Mouse (Mus musculus) layer of hippocampus, adult 8-10 months (tissue): ENCODE results near the gene Myo1g. TPM values are rescaled to one million over a fixed set of nuclear protein-coding genes. Genes with fewer than 3 reads are reported as not detected.

Experiments
- microRNA-seq, 2 experiments: library from miRNA; unstranded; fragments of <30 nt; microRNA quantifications; one replicate each; pipeline ENCODE4 v1.2.0; 2022
- total RNA-seq, 4 experiments: library from RNA; stranded (reverse); gene quantifications; 2 replicates each; pipeline ENCODE4 v1.2.4; 2022

Gene Myo1g
- total RNA-seq, 4 experiments from 2014 or later = 0.39 to 1.3 (median 0.51) TPM

Small RNA genes within 50 kb of the gene (microRNA-seq; reads per million reads assigned to microRNA genes)
- 0 to 0.96 reads per million in 2 experiments for gene Gm22123

Other genes with a start within 250 kb of the Myo1g start
- 100 to 1,000 TPM in 2 of 4 experiments, 10 to 100 TPM in 2; 96.3 to 107 (median 101) TPM for gene Tmed4, start 246.1 kb downstream of the Myo1g start, total RNA-seq
- 100 to 1,000 TPM; 218 to 238 (median 227) TPM for gene Ogdh, start 229.3 kb downstream of the Myo1g start, total RNA-seq
- 100 to 1,000 TPM; 157 to 169 (median 159) TPM for gene Zmiz2, start 131.9 kb downstream of the Myo1g start, total RNA-seq
- 1,000 to 10,000 TPM; 1,319 to 1,646 (median 1,558) TPM for gene Ppia, start 105.5 kb downstream of the Myo1g start, total RNA-seq
- 10 to 100 TPM; 26.4 to 39.8 (median 36.9) TPM for gene H2afv, start 76.5 kb downstream of the Myo1g start, total RNA-seq
- 100 to 1,000 TPM; 202 to 239 (median 220) TPM for gene Purb, start 45.0 kb downstream of the Myo1g start, total RNA-seq
- 10 to 100 TPM; 47.4 to 53.9 (median 52.2) TPM for gene Ccm2, start 25.9 kb upstream of the Myo1g start, total RNA-seq
- gene Nacad, start 85.1 kb upstream of the Myo1g start, total RNA-seq = 10 to 100 TPM; 35.7 to 52.6 (median 47.5) TPM
- gene Tbrg4, start 105.1 kb upstream of the Myo1g start, total RNA-seq = 10 to 100 TPM; 45.5 to 52.5 (median 48.4) TPM
- not detected for gene Wap, start 117.7 kb upstream of the Myo1g start, total RNA-seq
- 1 to 10 TPM; 4.8 to 7.3 (median 6.9) TPM for gene Ramp3, start 137.6 kb upstream of the Myo1g start, total RNA-seq